Mouse (Mus musculus) thymus, adult 2 months (tissue): ENCODE measurements at regions not wholly inside any gene's neighbourhood (a gene's known extent, or its start where the extent isn't known, plus 50 kb on each side); places are given as distances from the start of the nearest gene placed in this dataset.

Source experiments
- DNase-seq: peaks from one replicate; pipeline ENCODE4 v3.0.0; 2021
- H3K27ac ChIP-seq: fragments of 200-500 bp; 2 replicates; pipeline ENCODE4 v1.5.1; 2012; ENCODE audit warnings: low read length, control low read depth; ENCODE audit not compliant: control insufficient read depth, insufficient read depth
- H3K27me3 ChIP-seq: fragments of 200-500 bp; 2 replicates; pipeline ENCODE4 v1.6.1; 2012; ENCODE audit warnings: mild to moderate bottlenecking, low read length, moderate library complexity, mixed read lengths; ENCODE audit not compliant: control insufficient read depth, insufficient read depth
- H3K36me3 ChIP-seq: fragments of 200-500 bp; 2 replicates; pipeline ENCODE4 v1.6.1; 2012; ENCODE audit warnings: mild to moderate bottlenecking, low read length, moderate library complexity; ENCODE audit not compliant: control insufficient read depth, insufficient read depth
- H3K4me1 ChIP-seq: fragments of 200-500 bp; replicated peaks from 2 replicates; pipeline ENCODE4 v1.6.1; 2012; ENCODE audit warnings: low read length; ENCODE audit not compliant: control insufficient read depth, insufficient read depth
- H3K4me3 ChIP-seq: fragments of 200-500 bp; 2 replicates; pipeline ENCODE4 v1.5.1; 2012; ENCODE audit warnings: mild to moderate bottlenecking, low read length, control low read depth, moderate library complexity; ENCODE audit not compliant: control insufficient read depth, insufficient read depth
- CTCF ChIP-seq: fragments of 200-500 bp; IDR thresholded peaks from 2 replicates; pipeline ENCODE4 v1.5.1; 2012; ENCODE audit warnings: mild to moderate bottlenecking, control low read depth, low read length, moderate library complexity, borderline replicate concordance; ENCODE audit not compliant: control insufficient read depth, poor library complexity, insufficient read depth; ENCODE audit errors: extremely low read depth
- POLR2A ChIP-seq: fragments of 200-500 bp; IDR thresholded peaks from 2 replicates; pipeline ENCODE4 v1.6.1; 2012; ENCODE audit warnings: mild to moderate bottlenecking, low read length, control low read depth, moderate library complexity; ENCODE audit not compliant: control insufficient read depth, poor library complexity, insufficient read depth; ENCODE audit errors: extremely low read depth
- WGBS: fragments of 180-500 bp; shearing (Covaris S2); methylation state at CpG from one replicate; pipeline ENCODE4 v1.1.7; 2018; 5-methylcytosine and 5-hydroxymethylcytosine counted together

DNA sequence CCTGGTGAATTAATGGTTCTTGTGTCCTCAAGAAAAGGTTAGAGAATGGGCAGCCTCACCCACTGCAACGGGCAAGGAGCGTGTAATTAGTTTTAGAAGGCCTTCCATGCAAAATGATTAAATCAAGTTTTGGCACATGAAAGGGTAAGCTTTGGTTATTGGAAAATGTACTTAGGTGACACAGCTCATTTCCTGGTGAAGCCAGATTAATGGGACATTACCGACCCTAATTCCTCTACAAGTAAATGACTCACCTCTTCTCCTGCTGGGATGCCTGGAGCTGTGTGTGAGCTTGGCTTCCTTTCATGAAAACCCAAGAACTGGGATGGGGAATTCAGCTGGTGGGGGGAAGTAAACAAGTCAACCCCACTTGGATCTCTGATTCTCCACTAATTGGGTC, 219.9 kb upstream of the Usp24 start:
- Histone ChIP-seq H3K4me1 (no peaks in the 10 kb centered on the region), H3K27me3 (no peaks in the 10 kb centered on the region), H3K27ac (no peak overlapping the region), H3K4me3 (no peak overlapping the region), H3K36me3 (no peaks in the 10 kb centered on the region)
- DNase-seq: no peak
- TF ChIP-seq POLR2A: no peak
- no peak for TF ChIP-seq CTCF
- 91% methylated on average over 3 of the region's 3 CpGs for WGBS

DNA sequence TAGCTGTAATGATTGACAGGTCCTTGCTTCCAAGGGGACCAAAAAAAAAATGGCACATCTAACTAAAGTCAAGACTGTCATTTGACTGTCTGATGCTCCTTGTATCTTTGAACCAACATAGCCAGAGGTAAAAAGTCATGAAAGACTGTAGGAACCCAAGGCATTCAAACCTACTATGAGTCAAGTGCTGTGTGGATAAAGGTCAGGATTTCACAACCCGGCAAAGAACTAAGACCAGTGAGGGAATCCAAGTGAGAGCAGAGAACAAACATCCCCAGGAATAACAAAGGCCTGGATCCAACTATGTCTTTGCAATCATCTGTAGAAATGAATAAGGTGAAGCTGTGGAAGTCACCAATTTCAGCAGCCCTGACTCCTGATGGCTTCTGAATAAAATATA, 218.2 kb upstream of the Usp24 start:
- Histone ChIP-seq H3K27ac (no peak overlapping the region), H3K36me3 (no peaks in the 10 kb centered on the region), H3K27me3 (no peaks in the 10 kb centered on the region), H3K4me1 (no peaks in the 10 kb centered on the region), H3K4me3 (no peak overlapping the region)
- DNase-seq: no peak
- WGBS: 98% methylated on average over 1 of the region's 1 CpGs
- TF ChIP-seq CTCF (no peak), POLR2A (no peak)

DNA sequence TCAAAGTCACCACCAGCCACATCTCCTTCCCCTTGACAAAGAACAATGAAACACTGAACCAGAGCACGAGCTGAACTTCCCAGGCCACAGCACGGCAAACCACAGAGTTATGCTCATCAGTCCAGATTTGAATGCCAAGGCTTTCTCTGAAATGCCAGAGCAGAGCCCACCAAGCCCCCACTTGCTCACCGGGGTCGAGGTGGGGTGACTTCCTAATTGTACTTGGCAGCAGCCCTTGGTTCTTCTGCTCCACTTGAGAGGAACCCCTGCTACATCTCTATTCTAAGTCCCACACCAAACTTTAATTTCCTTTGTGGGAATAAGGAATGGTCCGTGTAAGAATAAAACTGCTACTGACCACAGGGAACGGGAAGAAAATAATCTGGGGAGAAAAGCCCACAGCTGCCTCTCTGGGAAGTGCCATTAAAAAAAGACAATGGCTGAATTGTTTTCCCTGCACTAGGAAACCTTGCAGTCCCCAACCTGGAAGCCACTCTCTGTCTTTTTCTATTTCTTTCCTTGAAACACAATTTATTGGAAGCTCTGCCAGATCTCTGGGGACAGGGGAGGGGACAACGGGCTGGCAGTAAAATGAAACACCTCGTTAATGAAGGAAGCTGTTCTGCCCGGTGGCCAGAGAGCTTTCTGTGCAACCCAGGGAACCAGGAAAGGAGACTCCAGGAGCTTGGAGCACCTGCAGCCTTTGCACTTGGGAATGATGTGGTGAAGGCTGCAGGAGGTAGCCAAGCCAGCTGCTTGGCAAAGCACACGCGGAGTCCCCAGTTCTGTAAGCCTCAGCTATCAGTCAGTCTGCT, 215.6 kb upstream of the Usp24 start:
- H3K36me3 ChIP-seq: no peaks in the 10 kb centered on the region
- no peak overlapping the region for H3K27ac ChIP-seq
- no peaks in the 10 kb centered on the region for H3K4me1 ChIP-seq
- no peak overlapping the region for H3K4me3 ChIP-seq
- 42% methylated on average over 11 of the region's 11 CpGs for WGBS
- H3K27me3 ChIP-seq: no peaks in the 10 kb centered on the region
- TF ChIP-seq CTCF: no peak
- TF ChIP-seq POLR2A: no peak
- no peak for DNase-seq

DNA sequence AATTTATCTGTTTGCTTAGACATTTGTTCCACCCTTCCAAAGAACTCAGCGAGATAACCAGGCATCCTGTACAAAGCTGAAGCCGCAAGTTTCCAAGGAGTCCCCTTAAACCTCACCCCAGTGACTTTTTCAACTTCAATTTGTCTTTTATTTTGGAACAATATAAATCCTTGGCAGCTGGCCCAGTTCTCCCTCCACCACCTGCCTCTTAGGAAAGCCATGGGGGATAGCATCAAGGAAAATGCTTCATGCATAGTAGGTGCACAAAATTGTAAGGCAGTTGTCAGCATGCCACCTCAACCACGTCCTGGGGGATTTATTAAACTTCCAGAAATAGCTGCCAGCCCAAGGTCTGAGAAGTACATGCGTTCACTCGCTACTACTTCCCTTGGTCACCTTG, 214.1 kb upstream of the Usp24 start:
- H3K27ac ChIP-seq: no peak overlapping the region
- no peaks in the 10 kb centered on the region for H3K4me1 ChIP-seq
- TF ChIP-seq POLR2A: no peak
- no peak for TF ChIP-seq CTCF
- DNase-seq: no peak
- H3K4me3 ChIP-seq: no peak overlapping the region
- no peaks in the 10 kb centered on the region for H3K36me3 ChIP-seq
- WGBS: 64% methylated on average over 5 of the region's 5 CpGs
- no peaks in the 10 kb centered on the region for H3K27me3 ChIP-seq

DNA sequence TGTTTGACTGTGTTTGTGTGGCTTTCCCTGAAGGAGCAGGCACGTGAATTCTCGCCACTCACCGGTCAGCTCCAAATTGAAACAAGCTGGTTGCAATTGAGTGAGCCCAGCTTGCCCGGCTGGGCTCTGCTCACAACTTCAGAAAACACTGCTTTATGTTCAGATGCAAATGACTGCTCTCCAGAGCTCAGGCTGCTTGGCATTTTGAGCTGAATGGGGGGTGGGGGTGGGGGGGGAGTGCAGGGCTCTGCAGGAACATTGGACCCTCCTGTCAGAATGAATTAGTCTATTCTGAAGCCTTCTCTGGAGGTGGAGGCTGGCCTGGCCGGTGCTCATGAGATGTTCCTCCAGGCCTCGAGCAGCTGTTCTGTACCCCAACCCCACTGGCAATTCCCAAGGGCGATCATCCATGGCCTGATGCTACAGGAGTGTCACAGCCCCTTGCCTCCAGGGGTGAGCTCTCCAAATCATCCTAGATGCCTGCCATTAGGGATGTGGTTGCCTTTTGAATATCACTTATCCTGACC, 213.5 kb upstream of the Usp24 start:
- Histone ChIP-seq H3K27ac (no peak overlapping the region), H3K27me3 (no peaks in the 10 kb centered on the region)
- 86% methylated on average over 7 of the region's 7 CpGs for WGBS

DNA sequence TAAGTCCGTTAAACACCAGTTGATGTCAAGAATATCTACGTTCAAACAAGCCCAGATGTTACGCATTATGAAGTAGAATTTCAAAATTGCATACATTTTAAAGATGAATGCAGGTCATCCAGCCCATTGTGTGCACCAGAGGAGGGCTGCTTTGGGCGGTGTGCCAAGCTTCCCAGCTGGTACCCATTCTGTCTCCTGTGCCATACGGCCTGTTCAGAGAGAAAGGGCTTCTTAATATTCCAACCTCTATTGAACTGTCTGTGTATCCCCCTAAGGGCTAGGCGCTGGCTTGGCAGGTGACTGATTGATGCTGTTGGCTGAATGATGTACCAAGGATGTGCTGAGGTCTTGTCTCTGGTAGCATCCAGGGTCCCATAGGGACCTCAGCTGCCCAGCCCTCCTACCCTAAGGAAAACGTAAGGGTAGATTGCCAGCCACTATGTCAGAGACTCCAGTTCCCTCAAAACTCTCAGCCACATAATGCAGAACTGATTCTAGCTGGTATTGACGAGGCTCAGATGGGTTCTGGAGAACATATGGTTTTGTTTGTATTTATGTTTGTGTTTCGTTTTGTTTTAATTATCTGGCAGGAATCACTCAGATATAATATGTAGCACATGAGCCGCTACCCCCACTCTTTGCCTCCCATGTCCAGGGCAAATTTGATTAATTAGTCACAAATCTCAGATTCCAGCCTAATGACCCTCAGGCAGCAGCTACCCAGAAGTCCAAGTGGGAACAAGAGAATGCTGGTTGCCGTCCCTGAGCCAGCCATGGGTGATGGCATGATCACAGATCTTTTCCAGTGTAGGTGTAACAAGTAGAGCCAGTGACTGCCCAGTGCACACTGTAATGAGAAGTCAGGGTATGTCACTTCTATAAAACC, 212.0 kb upstream of the Usp24 start:
- no peaks in the 10 kb centered on the region for H3K4me1 ChIP-seq
- H3K27me3 ChIP-seq: no peaks in the 10 kb centered on the region
- H3K4me3 ChIP-seq: no peak overlapping the region
- no peak overlapping the region for H3K27ac ChIP-seq
- no peak for DNase-seq
- TF ChIP-seq CTCF (no peak), POLR2A (no peak)
- 93% methylated on average over 11 of the region's 11 CpGs for WGBS
- no peaks in the 10 kb centered on the region for H3K36me3 ChIP-seq

More for the DNA sequence above, 213.5 kb upstream of the Usp24 start:
- no peaks in the 10 kb centered on the region for H3K36me3 ChIP-seq
- H3K4me1 ChIP-seq: no peaks in the 10 kb centered on the region
- DNase-seq: no peak
- H3K4me3 ChIP-seq: no peak overlapping the region
- TF ChIP-seq CTCF: no peak
